Mouse (Mus musculus): ENCODE data around the gene Myl6b.

- TF ChIP-seq NELFE (IDR thresholded peaks at IDR 0.05; ENCODE audit: low read depth, low read length) (no peak), BHLHE40 (IDR thresholded peaks at IDR 0.05; ENCODE audit: low read depth, low read length) (no peak), TBP (conservative IDR thresholded peaks at IDR 0.05; ENCODE audit: low read depth, low read length) (no peak), TCF12 (IDR thresholded peaks at IDR 0.05; ENCODE audit: low read depth, low read length) (no peak), HCFC1 (IDR thresholded peaks at IDR 0.05; ENCODE audit: low read depth, low read length) (no peak), POLR2A (IDR thresholded peaks at IDR 0.05; ENCODE audit: low read depth, low read length) (no peak), CTCF (conservative IDR thresholded peaks at IDR 0.05 in 1 of 2, IDR thresholded peaks at IDR 0.05 in 1 of 2; ENCODE audit: low read depth in 2 of 2, low read length in 2 of 2) (no peak), CHD2 (IDR thresholded peaks at IDR 0.05; ENCODE audit: low read length) (no peak), JUND (conservative IDR thresholded peaks at IDR 0.05; ENCODE audit: low read depth, low read length) (no peak)
Observed at GRCm38 (mm10) chr10:128544151-128544657, 45.7 kb upstream of the Myl6b start.

Data from CH12.LX (cell line).